Mouse (Mus musculus) myocyte (in vitro differentiated cells): ENCODE measurements around the gene Lrrfip2.

ENCODE experiments used
- CEBPB ChIP-seq: IDR thresholded peaks from 2 replicates; pipeline ENCODE4 v1.6.1; 2011; ENCODE audit warnings: mild to moderate bottlenecking, moderate library complexity; ENCODE audit not compliant: poor library complexity, insufficient read depth, severe bottlenecking
- E2F4 ChIP-seq: IDR thresholded peaks from one replicate; pipeline ENCODE4 v1.6.1; 2011; ENCODE audit warnings: mild to moderate bottlenecking, control low read depth, moderate library complexity; ENCODE audit not compliant: insufficient read depth
- MAX ChIP-seq: IDR thresholded peaks from one replicate; pipeline ENCODE4 v1.6.1; 2011; ENCODE audit warnings: low read depth, mild to moderate bottlenecking, control low read depth
- MYOD1 ChIP-seq, 3 experiments: IDR thresholded peaks; one replicate each; pipeline ENCODE4 v1.6.1; 2011; ENCODE audit warnings: control low read depth in 2 of 3, low read depth in 2 of 3, mild to moderate bottlenecking in 2 of 3, moderate library complexity in 1 of 3; ENCODE audit not compliant: insufficient read length in 2 of 3, control insufficient read depth in 1 of 3
- MYOG ChIP-seq, 3 experiments: IDR thresholded peaks; one replicate each; pipeline ENCODE4 v1.6.1; 2011; ENCODE audit warnings: control low read depth in 2 of 3, low read depth in 2 of 3, mild to moderate bottlenecking in 2 of 3; ENCODE audit not compliant: insufficient read length in 2 of 3, control insufficient read depth in 1 of 3, insufficient read depth in 1 of 3
- POLR2A ChIP-seq: IDR thresholded peaks from one replicate; pipeline ENCODE4 v1.6.1; 2011; ENCODE audit warnings: low read depth, mild to moderate bottlenecking, control low read depth, moderate library complexity; ENCODE audit not compliant: insufficient read length
- SRF ChIP-seq: IDR thresholded peaks from one replicate; pipeline ENCODE4 v1.6.1; 2011; ENCODE audit warnings: low read depth; ENCODE audit not compliant: control insufficient read depth, insufficient read length
- TCF12 ChIP-seq: IDR thresholded peaks from one replicate; pipeline ENCODE4 v1.6.1; 2011; ENCODE audit warnings: mild to moderate bottlenecking, control low read depth; ENCODE audit not compliant: poor library complexity, insufficient read depth, severe bottlenecking
- TCF3 ChIP-seq: IDR thresholded peaks from one replicate; pipeline ENCODE4 v1.6.1; 2011; ENCODE audit warnings: low read depth, control low read depth; ENCODE audit not compliant: insufficient read length
- USF1 ChIP-seq: IDR thresholded peaks from one replicate; pipeline ENCODE4 v1.6.1; 2011; ENCODE audit warnings: low read depth, mild to moderate bottlenecking, control low read depth, moderate library complexity

- TF ChIP-seq POLR2A (no peak), CEBPB (no peak), MYOD1 (IDR thresholded peaks at IDR 0.05; ENCODE audit: control insufficient read depth in 1 of 3, insufficient read length in 2 of 3, low read depth in 2 of 3) (no peak), SRF (no peak), MAX (no peak), USF1 (no peak), E2F4 (no peak), TCF3 (no peak), MYOG (IDR thresholded peaks at IDR 0.05; ENCODE audit: control insufficient read depth in 1 of 3, insufficient read depth in 1 of 3, insufficient read length in 2 of 3, low read depth in 2 of 3) (no peak), TCF12 (no peak)
These were observed 150.6 kb downstream of the Lrrfip2 start for GRCm38 (mm10) chr9:111267998-111268397.
